Mouse (Mus musculus) liver, adult 2 months (tissue): ENCODE results near the gene Myo1d. TPM values are rescaled to one million over a fixed set of nuclear protein-coding genes. Genes with fewer than 3 reads are reported as not detected.

Experiments
- DNase-seq: peaks from one replicate; pipeline ENCODE4 v3.0.0-alpha.2; 2011; ENCODE audit warnings: low read depth, low spot score; ENCODE audit errors: extremely low read depth
- H3K27ac ChIP-seq: fragments of 200-500 bp; replicated peaks from 2 replicates; pipeline ENCODE4 v1.5.1; 2012; ENCODE audit warnings: low read depth, mild to moderate bottlenecking, control low read depth, inconsistent platforms, low read length; ENCODE audit not compliant: insufficient read depth
- H3K27me3 ChIP-seq: fragments of 200-500 bp; 2 replicates; pipeline ENCODE4 v1.6.1; 2012; ENCODE audit warnings: mild to moderate bottlenecking, moderate library complexity, low read length, inconsistent platforms; ENCODE audit not compliant: control insufficient read depth, insufficient read depth
- H3K36me3 ChIP-seq: fragments of 200-500 bp; 2 replicates; pipeline ENCODE4 v1.6.1; 2012; ENCODE audit warnings: low read length, inconsistent platforms; ENCODE audit not compliant: control insufficient read depth, insufficient read depth
- H3K4me1 ChIP-seq: fragments of 200-500 bp; 2 replicates; pipeline ENCODE4 v1.6.1; 2011; ENCODE audit warnings: low read length; ENCODE audit not compliant: control insufficient read depth, insufficient read depth
- H3K4me3 ChIP-seq: fragments of 200-500 bp; 2 replicates; pipeline ENCODE4 v1.5.1; 2011; ENCODE audit warnings: low read depth, mild to moderate bottlenecking, control low read depth, low read length, moderate library complexity; ENCODE audit not compliant: insufficient read depth
- H3K79me2 ChIP-seq: fragments of 200-500 bp; 2 replicates; pipeline ENCODE4 v1.6.1; 2012; ENCODE audit warnings: inconsistent platforms, mild to moderate bottlenecking, low read length, moderate library complexity; ENCODE audit not compliant: control insufficient read depth, insufficient read depth
- H3K9ac ChIP-seq: fragments of 200-500 bp; 2 replicates; pipeline ENCODE4 v1.6.1; 2012; ENCODE audit warnings: low read depth, mild to moderate bottlenecking, control low read depth, inconsistent platforms, low read length
- CTCF ChIP-seq: fragments of 200-500 bp; IDR thresholded peaks from 2 replicates; pipeline ENCODE4 v1.5.1; 2011; ENCODE audit warnings: low read depth, low read length, control low read depth
- POLR2A ChIP-seq: fragments of 200-500 bp; IDR thresholded peaks from 2 replicates; pipeline ENCODE4 v1.6.1; 2011; ENCODE audit warnings: low read length, control low read depth; ENCODE audit not compliant: insufficient read depth; ENCODE audit errors: extremely low read depth
- WGBS: fragments of 180-500 bp; shearing (Covaris S2); methylation state at CpG from one replicate; pipeline ENCODE4 v1.1.7; 2018; 5-methylcytosine and 5-hydroxymethylcytosine counted together
- polyA plus RNA-seq: library from polyadenylated mRNA; depleted of rRNA; stranded (reverse); fragments of >200 nt; gene quantifications from 2 replicates; pipeline ENCODE4 v1.2.3, GENCODE M21; 2012
- total RNA-seq: library from RNA; depleted of rRNA; stranded (reverse); fragments of >200 nt; gene quantifications from 2 replicates; pipeline ENCODE4 v1.2.3, GENCODE M21; 2014

Gene Myo1d
- total and polyA plus RNA-seq, 2 experiments: 5.2 to 6.8 TPM

DNA sequence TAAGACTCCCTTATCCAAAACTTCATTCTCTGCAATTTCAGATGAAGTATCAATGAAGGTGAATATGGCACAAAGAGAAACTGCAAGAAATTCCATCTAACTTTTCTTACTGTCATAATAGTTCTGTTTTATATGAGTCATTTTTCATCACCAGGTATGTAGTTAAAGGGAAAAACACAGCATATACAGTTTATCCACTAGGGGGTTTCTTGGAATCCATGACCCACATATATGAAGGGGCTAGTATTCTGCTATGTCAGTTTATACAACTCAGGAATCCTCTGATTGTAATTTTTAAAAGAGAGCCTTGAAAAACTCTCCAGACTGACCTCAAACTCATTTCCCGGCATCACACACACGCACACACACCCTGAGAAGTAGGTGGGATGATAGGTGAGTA, 2.1 kb downstream of the Myo1d start:
- WGBS: 98% methylated on average over 2 of the region's 2 CpGs
- TF ChIP-seq POLR2A (no peak), CTCF (no peak)
- no peak overlapping the region for H3K4me3 ChIP-seq

DNA sequence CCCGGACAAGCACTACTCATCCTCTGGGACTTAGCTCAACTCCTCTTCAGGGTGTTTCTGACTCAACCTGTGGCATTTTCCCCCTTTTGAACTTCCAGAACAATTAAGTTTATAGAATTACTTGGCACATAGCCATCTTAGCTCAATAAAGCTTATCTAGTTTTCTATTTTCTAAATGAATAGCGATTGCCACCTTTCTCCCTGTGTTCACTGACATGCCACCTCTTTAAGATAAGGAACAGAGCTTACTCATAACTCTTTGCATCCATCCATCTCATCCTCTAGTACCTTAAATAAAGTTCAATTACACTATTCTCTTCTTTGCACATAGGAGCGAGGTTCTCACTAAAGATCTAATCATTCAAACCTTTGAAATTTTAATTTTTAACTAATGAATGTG, 4.3 kb downstream of the Myo1d start:
- no peaks in the 10 kb centered on the region for H3K27me3 ChIP-seq
- H3K36me3 ChIP-seq: no peaks in the 10 kb centered on the region
- H3K79me2 ChIP-seq: peaks cover 6% of the 10 kb centered on the region; the same call in 1 of the 2 replicates
- no peak for DNase-seq
- WGBS: 78% methylated on average over 3 of the region's 3 CpGs
- no peak overlapping the region for H3K9ac ChIP-seq
- no peak overlapping the region for H3K27ac ChIP-seq
- H3K4me1 ChIP-seq: no peaks in the 10 kb centered on the region; the same call in 1 of the 2 replicates
- no peak for TF ChIP-seq POLR2A
- H3K4me3 ChIP-seq: no peak overlapping the region

More for the DNA sequence above, 2.1 kb downstream of the Myo1d start:
- DNase-seq: no peak
- Histone ChIP-seq H3K27ac (no peak overlapping the region), H3K9ac (no peak overlapping the region), H3K36me3 (no peaks in the 10 kb centered on the region), H3K79me2 (no peaks in the 10 kb centered on the region; the same call in 1 of the 2 replicates), H3K27me3 (no peaks in the 10 kb centered on the region), H3K4me1 (peaks cover 2% of the 10 kb centered on the region; the same call in 1 of the 2 replicates)

- H3K4me1 ChIP-seq: no peaks in the 10 kb centered on the region; the same call in 1 of the 2 replicates
- H3K9ac ChIP-seq: no peak overlapping the region
- no peak overlapping the region for H3K27ac ChIP-seq
- DNase-seq: no peak
- 95% methylated on average over 6 of the region's 6 CpGs for WGBS
- no peaks in the 10 kb centered on the region for H3K36me3 ChIP-seq
- H3K79me2 ChIP-seq: peaks cover 9% of the 10 kb centered on the region; the same call in 1 of the 2 replicates
- H3K27me3 ChIP-seq: no peaks in the 10 kb centered on the region
- H3K4me3 ChIP-seq: no peak overlapping the region
- TF ChIP-seq POLR2A: no peak
- TF ChIP-seq CTCF: no peak
These were observed 7.1 kb downstream of the Myo1d start for GRCm38 (mm10) chr11:80772595-80773210.

DNA sequence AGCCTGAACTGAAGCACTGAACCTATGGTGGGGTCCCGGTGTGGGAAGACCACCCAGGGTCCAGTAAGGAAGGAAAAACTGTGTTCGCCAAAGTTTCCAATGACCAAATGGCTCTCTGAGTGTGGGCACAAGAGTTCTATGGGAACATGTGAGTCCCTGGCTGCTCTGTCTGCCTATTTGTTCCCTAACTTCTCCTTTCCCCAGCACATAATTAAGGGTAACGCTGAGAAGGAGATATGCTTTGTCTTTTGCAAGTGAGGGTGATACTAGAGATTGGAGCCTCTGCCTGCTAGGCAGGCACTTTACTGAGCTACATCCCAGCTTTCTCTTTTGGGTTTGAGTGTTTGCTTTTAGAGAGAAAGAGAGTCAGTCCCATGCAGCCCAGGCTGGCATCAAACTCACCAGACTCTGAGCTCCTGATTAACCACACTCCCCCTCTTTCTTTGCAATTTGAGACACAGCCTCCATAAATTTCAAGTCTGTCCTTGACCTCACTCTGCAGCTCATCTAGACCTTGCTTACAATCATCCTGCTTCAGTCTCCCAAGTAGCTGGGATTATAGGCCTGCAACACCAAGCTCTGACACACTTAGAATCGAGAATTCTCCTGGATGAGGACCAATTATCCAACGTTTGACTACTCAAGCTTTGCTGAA, 8.1 kb downstream of the Myo1d start:
- Histone ChIP-seq H3K9ac (no peak overlapping the region), H3K79me2 (peaks cover 9% of the 10 kb centered on the region; the same call in 1 of the 2 replicates), H3K4me3 (no peak overlapping the region), H3K27ac (no peak overlapping the region; the same call in 1 of the 2 replicates), H3K4me1 (no peaks in the 10 kb centered on the region; the same call in 1 of the 2 replicates), H3K27me3 (no peaks in the 10 kb centered on the region), H3K36me3 (no peaks in the 10 kb centered on the region)
- DNase-seq: no peak
- TF ChIP-seq CTCF (no peak), POLR2A (no peak)
- WGBS: 78% methylated on average over 5 of the region's 5 CpGs

- H3K4me1 ChIP-seq: no peaks in the 10 kb centered on the region; the same call in 1 of the 2 replicates
- H3K79me2 ChIP-seq: peaks cover 9% of the 10 kb centered on the region; the same call in 1 of the 2 replicates
- H3K27me3 ChIP-seq: no peaks in the 10 kb centered on the region
- WGBS: 81% methylated on average over 3 of the region's 3 CpGs
- no peak overlapping the region for H3K4me3 ChIP-seq
- no peak overlapping the region for H3K9ac ChIP-seq
- H3K27ac ChIP-seq: no peak overlapping the region
- no peak for TF ChIP-seq POLR2A
- no peak for TF ChIP-seq CTCF
- DNase-seq: no peak
- no peaks in the 10 kb centered on the region for H3K36me3 ChIP-seq
These were observed 8.6 kb downstream of the Myo1d start for GRCm38 (mm10) chr11:80771186-80771585.

GRCm38 (mm10) chr11:80767320-80767617, 12.6 kb downstream of the Myo1d start:
- H3K79me2 ChIP-seq: peaks cover 9% of the 10 kb centered on the region; the same call in 1 of the 2 replicates
- no peaks in the 10 kb centered on the region for H3K27me3 ChIP-seq
- TF ChIP-seq CTCF: no peak
- no peak for TF ChIP-seq POLR2A
- H3K36me3 ChIP-seq: no peaks in the 10 kb centered on the region
- H3K27ac ChIP-seq: no peak overlapping the region
- no peak overlapping the region for H3K9ac ChIP-seq
- no peak overlapping the region for H3K4me3 ChIP-seq
- no peaks in the 10 kb centered on the region; the same call in 1 of the 2 replicates for H3K4me1 ChIP-seq
- WGBS: 78% methylated on average over 3 of the region's 3 CpGs
- DNase-seq: no peak
